Mouse (Mus musculus): ENCODE measurements around the gene Ssbp4.

DNA sequence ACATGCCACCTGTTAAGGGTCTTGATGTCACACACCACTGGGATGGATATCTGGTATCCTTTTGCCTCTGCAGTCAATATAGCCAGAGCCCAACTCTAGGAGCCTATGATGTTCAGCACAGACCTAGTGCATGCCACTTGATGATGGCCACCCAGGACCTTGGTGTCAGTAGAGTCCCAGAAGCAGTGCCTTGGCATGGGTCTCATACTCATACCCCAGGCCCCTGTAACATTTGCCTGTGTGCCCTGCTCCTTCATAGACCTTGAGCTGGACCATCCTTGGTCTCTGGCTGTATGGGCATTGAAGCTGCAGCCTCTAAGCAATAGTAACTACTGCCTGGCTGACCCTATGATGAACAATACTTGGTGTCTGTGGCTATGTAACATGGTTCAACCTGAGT, 34.4 kb downstream of the Ssbp4 start:
- TF ChIP-seq CTCF (IDR thresholded peaks at IDR 0.05; ENCODE audit: low read depth) (no peak), EP300 (IDR thresholded peaks at IDR 0.05; ENCODE audit: low read depth) (no peak)
